Mouse (Mus musculus): Measurements from ENCODE around the gene She.

- TF ChIP-seq CTCF (IDR thresholded peaks at IDR 0.05; ENCODE audit: low read depth, low read length) (no peak), POLR2A (IDR thresholded peaks at IDR 0.05; ENCODE audit: insufficient read depth, low read length) (no peak)
These were observed 49.1 kb downstream of the She start for GRCm38 (mm10) chr3:89880036-89880851.
